Mouse (Mus musculus) embryonic facial prominence, embryonic 10.5 days (tissue): ENCODE results near the gene Gabpa. TPM values are rescaled to one million over a fixed set of nuclear protein-coding genes. Genes with fewer than 3 reads are reported as not detected.

ENCODE experiments used
- DNase-seq: peaks from one replicate; pipeline ENCODE4 v3.0.0-alpha.2; 2017; ENCODE audit warnings: low spot score
- H3K27ac ChIP-seq: fragments of 300-500 bp; sonication (generic); replicated peaks from 2 replicates; pipeline ENCODE4 v1.5.1; 2016; ENCODE audit warnings: mild to moderate bottlenecking
- H3K27me3 ChIP-seq: fragments of 300-500 bp; sonication (generic); replicated peaks from 2 replicates; pipeline ENCODE4 v1.6.1; 2016; ENCODE audit warnings: low read depth, mild to moderate bottlenecking; ENCODE audit not compliant: poor library complexity, severe bottlenecking
- H3K36me3 ChIP-seq: fragments of 300-500 bp; sonication (generic); replicated peaks from 2 replicates; pipeline ENCODE4 v1.6.1; 2016; ENCODE audit warnings: mild to moderate bottlenecking, moderate library complexity
- H3K4me1 ChIP-seq: fragments of 300-500 bp; sonication (generic); 2 replicates; pipeline ENCODE4 v1.6.1; 2016
- H3K4me3 ChIP-seq: fragments of 300-500 bp; sonication (generic); 2 replicates; pipeline ENCODE4 v1.5.1; 2016; ENCODE audit warnings: mild to moderate bottlenecking, moderate library complexity
- H3K9me3 ChIP-seq: fragments of 300-500 bp; sonication (generic); 2 replicates; pipeline ENCODE4 v1.6.1; 2016; ENCODE audit warnings: mild to moderate bottlenecking
- WGBS: fragments of 180-500 bp; shearing (Covaris S2); methylation state at CpG from one replicate; pipeline ENCODE4 v1.1.7; 2016; 5-methylcytosine and 5-hydroxymethylcytosine counted together
- polyA plus RNA-seq: library from polyadenylated mRNA; unstranded; fragments of >200 nt; fragmentation: Nextera tagmentation; extraction: Ambion mirVana; gene quantifications from 2 replicates; pipeline ENCODE4 v1.2.1, GENCODE M21; 2016

Gene Gabpa
- 38.7 and 40.4 TPM in 2 replicates for polyA plus RNA-seq

GRCm38 (mm10) chr16:84834745-84835440 lies at the start of gene Gabpa:
Gabpa (plus strand) TSS chr16:84834925.
- WGBS: under 1% methylated on average over 52 of the region's 52 CpGs
- Histone ChIP-seq H3K27ac (peak within 1 kb of the TSS; percentile 99), H3K4me3 (peak within 1 kb of the TSS; percentile 94), H3K27me3 (no peaks in the 10 kb centered on the region), H3K36me3 (peaks cover 46% of the 10 kb centered on the region), H3K9me3 (no peaks in the 10 kb centered on the region), H3K4me1 (peaks cover 22% of the 10 kb centered on the region)
- peak; percentile 93 for DNase-seq

DNA sequence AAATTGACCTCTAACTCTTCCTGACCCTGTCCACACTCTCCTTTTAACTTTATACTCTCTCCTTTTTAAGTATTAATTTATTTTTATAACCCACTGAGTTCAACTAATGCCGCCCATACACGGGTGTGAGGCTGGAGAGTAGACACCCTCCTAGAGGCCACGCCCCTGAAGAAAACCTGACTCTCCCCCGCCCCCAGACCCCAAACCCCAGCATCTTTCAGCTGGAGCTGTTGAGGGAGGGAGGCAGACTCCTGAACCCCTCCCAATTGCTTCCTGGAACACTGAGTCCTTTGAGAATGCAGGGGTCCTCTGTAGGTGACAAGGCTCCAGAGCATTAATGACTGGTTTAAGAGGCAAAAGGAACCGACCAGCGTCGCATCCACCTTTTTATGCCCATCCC lies 49.8 kb upstream of the Gabpa start:
- H3K9me3 ChIP-seq: no peaks in the 10 kb centered on the region
- 16% methylated on average over 7 of the region's 7 CpGs for WGBS
- H3K4me1 ChIP-seq: peaks cover 4% of the 10 kb centered on the region
- H3K27ac ChIP-seq: no peak overlapping the region
- no peak overlapping the region for H3K4me3 ChIP-seq
- DNase-seq: no peak
- no peaks in the 10 kb centered on the region for H3K27me3 ChIP-seq
- H3K36me3 ChIP-seq: no peaks in the 10 kb centered on the region

DNA sequence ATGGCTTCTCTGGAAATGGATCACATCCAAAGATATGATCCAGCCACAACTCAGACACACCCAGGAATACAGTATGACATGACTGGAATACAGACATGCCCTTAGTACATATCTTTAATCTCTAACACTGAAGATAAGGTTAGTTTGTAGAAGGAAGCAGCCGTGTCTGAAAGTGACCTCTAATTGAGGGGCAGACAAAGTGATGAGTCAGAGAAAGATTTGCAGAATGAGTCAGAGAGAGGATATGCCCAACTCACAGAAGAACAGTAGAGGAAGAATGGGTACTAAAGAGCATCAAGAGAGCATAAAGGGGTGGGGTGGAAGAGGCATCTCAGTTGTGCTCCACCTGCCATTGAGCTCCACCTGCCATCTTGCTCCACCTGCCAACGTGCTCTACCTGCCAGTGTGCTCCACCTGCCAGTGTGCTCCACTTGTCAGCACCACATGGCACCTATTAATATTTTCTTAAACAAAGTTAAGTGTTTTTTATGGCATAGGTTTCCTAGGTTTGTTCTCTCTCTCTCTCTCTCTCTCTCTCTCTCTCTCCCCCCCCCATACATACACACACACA lies 44.0 kb upstream of the Gabpa start:
- no peak for DNase-seq
- Histone ChIP-seq H3K4me1 (no peaks in the 10 kb centered on the region), H3K27me3 (no peaks in the 10 kb centered on the region), H3K4me3 (no peak overlapping the region), H3K36me3 (0 out of 2 replicates have a peak, but pooled peaks cover 2% of the 10 kb centered on the region), H3K27ac (no peak overlapping the region), H3K9me3 (no peaks in the 10 kb centered on the region)
- 82% methylated on average over 2 of the region's 2 CpGs for WGBS

- H3K4me3 ChIP-seq: no peak overlapping the region
- no peak overlapping the region for H3K27ac ChIP-seq
- no peaks in the 10 kb centered on the region for H3K27me3 ChIP-seq
- H3K9me3 ChIP-seq: no peaks in the 10 kb centered on the region
- no peak for DNase-seq
- WGBS: 89% methylated on average over 14 of the region's 14 CpGs
- H3K36me3 ChIP-seq: 0 out of 2 replicates have a peak, but pooled peaks cover 2% of the 10 kb centered on the region
- H3K4me1 ChIP-seq: no peaks in the 10 kb centered on the region
Observed at GRCm38 (mm10) chr16:84793401-84793800, 41.3 kb upstream of the Gabpa start.

GRCm38 (mm10) chr16:84795337-84795736 lies 39.4 kb upstream of the Gabpa start:
- no peak overlapping the region for H3K4me3 ChIP-seq
- WGBS: 73% methylated on average over 3 of the region's 3 CpGs
- H3K27ac ChIP-seq: no peak overlapping the region
- H3K27me3 ChIP-seq: no peaks in the 10 kb centered on the region
- no peaks in the 10 kb centered on the region for H3K9me3 ChIP-seq
- H3K4me1 ChIP-seq: no peaks in the 10 kb centered on the region
- H3K36me3 ChIP-seq: 0 out of 2 replicates have a peak, but pooled peaks cover 2% of the 10 kb centered on the region
- DNase-seq: no peak

DNA sequence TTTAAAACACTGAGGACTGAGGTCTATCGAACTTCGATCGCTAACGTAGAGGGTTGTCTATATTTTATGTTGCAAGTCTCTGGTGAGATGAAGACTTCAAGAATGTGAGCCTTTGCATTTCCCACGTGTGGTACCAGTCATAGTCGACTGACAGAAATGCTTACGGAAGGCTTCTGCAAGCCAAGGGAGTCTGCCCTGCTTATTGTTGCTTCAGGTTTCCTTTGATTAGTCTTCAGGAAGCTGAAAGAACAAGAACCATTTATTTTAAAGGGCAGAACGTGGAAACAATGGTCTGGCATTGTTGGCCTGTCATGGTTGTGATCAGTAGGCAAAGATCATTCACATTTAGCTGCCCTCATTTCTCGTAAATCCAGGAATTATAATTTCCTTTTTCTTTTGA lies 38.0 kb upstream of the Gabpa start:
- Histone ChIP-seq H3K4me3 (no peak overlapping the region), H3K4me1 (no peaks in the 10 kb centered on the region), H3K27me3 (no peaks in the 10 kb centered on the region), H3K27ac (no peak overlapping the region), H3K9me3 (no peaks in the 10 kb centered on the region), H3K36me3 (0 out of 2 replicates have a peak, but pooled peaks cover 2% of the 10 kb centered on the region)
- no peak for DNase-seq
- 83% methylated on average over 9 of the region's 9 CpGs for WGBS

DNA sequence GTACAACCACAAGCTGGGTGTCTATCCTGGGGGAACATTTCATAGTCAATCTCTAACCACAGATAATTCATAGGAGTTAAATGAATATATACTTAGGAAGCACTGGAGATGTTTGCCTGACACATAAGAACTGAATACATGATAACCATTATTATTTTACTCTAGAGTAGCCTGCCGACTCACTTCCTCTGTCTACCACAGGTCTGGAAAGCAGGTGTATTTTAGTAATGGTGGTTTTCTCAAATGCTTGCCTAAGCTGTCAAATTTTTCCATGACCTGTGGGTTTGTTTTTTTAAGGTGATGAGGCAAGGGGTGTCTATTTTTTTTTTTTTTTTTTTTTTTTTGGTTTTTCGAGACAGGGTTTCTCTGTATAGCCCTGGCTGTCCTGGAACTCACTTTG lies 34.7 kb upstream of the Gabpa start:
- Histone ChIP-seq H3K27ac (no peak overlapping the region), H3K27me3 (no peaks in the 10 kb centered on the region), H3K36me3 (no peaks in the 10 kb centered on the region), H3K4me1 (no peaks in the 10 kb centered on the region), H3K4me3 (no peak overlapping the region), H3K9me3 (no peaks in the 10 kb centered on the region)
- no peak for DNase-seq
- 91% methylated on average over 1 of the region's 2 CpGs for WGBS

- H3K4me1 ChIP-seq: no peaks in the 10 kb centered on the region
- no peaks in the 10 kb centered on the region for H3K9me3 ChIP-seq
- 84% methylated on average over 6 of the region's 6 CpGs for WGBS
- H3K4me3 ChIP-seq: no peak overlapping the region
- H3K27ac ChIP-seq: no peak overlapping the region
- DNase-seq: no peak
- H3K27me3 ChIP-seq: no peaks in the 10 kb centered on the region
- H3K36me3 ChIP-seq: peaks cover 5% of the 10 kb centered on the region
Observed at GRCm38 (mm10) chr16:84802217-84802616, 32.5 kb upstream of the Gabpa start.

GRCm38 (mm10) chr16:84804866-84805265 lies 29.9 kb upstream of the Gabpa start:
- 91% methylated on average over 5 of the region's 5 CpGs for WGBS
- Histone ChIP-seq H3K9me3 (no peaks in the 10 kb centered on the region), H3K4me3 (no peak overlapping the region), H3K27ac (no peak overlapping the region), H3K36me3 (peaks cover 11% of the 10 kb centered on the region), H3K4me1 (no peaks in the 10 kb centered on the region), H3K27me3 (no peaks in the 10 kb centered on the region)
- DNase-seq: no peak

DNA sequence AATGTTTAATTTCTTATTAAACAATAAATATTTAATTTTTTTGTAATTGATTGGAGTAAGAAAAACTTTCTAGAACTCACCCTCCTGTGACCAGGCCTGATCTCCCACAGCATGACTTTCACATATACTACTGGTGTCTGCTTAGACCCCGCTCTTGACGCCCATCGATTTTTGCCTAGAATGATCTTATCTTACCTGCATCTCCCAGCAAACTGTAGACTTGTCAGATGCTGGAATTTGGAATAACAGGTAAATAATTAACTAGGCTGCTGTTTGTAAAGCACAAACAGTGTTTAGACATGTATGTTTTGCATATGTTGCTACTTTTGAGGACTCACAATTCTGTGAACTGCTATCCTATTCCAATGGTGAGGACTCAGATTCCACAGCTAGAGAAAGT lies 28.6 kb upstream of the Gabpa start:
- no peaks in the 10 kb centered on the region for H3K4me1 ChIP-seq
- H3K9me3 ChIP-seq: no peaks in the 10 kb centered on the region
- peaks cover 11% of the 10 kb centered on the region for H3K36me3 ChIP-seq
- no peak overlapping the region for H3K27ac ChIP-seq
- 96% methylated on average over 3 of the region's 3 CpGs for WGBS
- no peak for DNase-seq
- no peaks in the 10 kb centered on the region for H3K27me3 ChIP-seq
- no peak overlapping the region for H3K4me3 ChIP-seq

DNA sequence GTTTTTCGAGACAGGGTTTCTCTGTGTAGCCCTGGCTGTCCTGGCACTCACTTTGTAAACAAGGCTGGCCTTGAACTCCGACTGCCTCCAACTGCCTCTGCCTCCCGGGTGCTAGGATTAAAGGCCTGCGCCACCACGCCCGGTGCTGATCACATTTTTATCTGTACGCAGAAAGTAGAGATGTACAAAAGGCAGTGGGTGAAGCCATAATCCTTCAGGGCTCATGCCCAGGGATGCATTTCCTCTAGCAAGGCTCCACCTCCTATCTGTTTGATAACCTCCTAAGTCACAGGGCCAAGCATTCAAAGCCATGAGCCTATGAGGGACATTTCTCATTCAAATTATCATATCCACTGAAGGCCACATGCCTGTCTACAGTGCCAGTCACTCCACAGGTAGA lies 26.9 kb upstream of the Gabpa start:
- no peak overlapping the region for H3K27ac ChIP-seq
- 92% methylated on average over 7 of the region's 7 CpGs for WGBS
- no peaks in the 10 kb centered on the region for H3K27me3 ChIP-seq
- H3K36me3 ChIP-seq: peaks cover 11% of the 10 kb centered on the region
- H3K4me1 ChIP-seq: no peaks in the 10 kb centered on the region
- no peak overlapping the region for H3K4me3 ChIP-seq
- H3K9me3 ChIP-seq: no peaks in the 10 kb centered on the region
- DNase-seq: no peak

- 98% methylated on average over 1 of the region's 1 CpGs for WGBS
- DNase-seq: no peak
- Histone ChIP-seq H3K4me3 (no peak overlapping the region), H3K36me3 (peaks cover 11% of the 10 kb centered on the region), H3K4me1 (no peaks in the 10 kb centered on the region), H3K27ac (no peak overlapping the region), H3K9me3 (no peaks in the 10 kb centered on the region), H3K27me3 (no peaks in the 10 kb centered on the region)
Observed at GRCm38 (mm10) chr16:84810254-84810653, 24.5 kb upstream of the Gabpa start.

GRCm38 (mm10) chr16:84813852-84814251 lies 20.9 kb upstream of the Gabpa start:
- H3K27me3 ChIP-seq: no peaks in the 10 kb centered on the region
- H3K4me3 ChIP-seq: no peak overlapping the region
- no peaks in the 10 kb centered on the region for H3K9me3 ChIP-seq
- no peaks in the 10 kb centered on the region for H3K36me3 ChIP-seq
- no peak overlapping the region for H3K27ac ChIP-seq
- no peak for DNase-seq
- H3K4me1 ChIP-seq: no peaks in the 10 kb centered on the region
- 84% methylated on average over 8 of the region's 8 CpGs for WGBS
